Mouse (Mus musculus): ENCODE data around the gene Cdc42ep3.

GRCm38 (mm10) chr17:79303744-79304497, 51.0 kb downstream of the Cdc42ep3 start:
- TF ChIP-seq CTCF (IDR thresholded peaks at IDR 0.05; ENCODE audit: borderline replicate concordance, insufficient read depth, low read length): no peak
- TF ChIP-seq POLR2A (IDR thresholded peaks at IDR 0.05; ENCODE audit: low read depth, low read length): no peak
